Mouse (Mus musculus) liver, embryonic 14.5 days (tissue): ENCODE results near the gene Abcg2. TPM values are rescaled to one million over a fixed set of nuclear protein-coding genes. Genes with fewer than 3 reads are reported as not detected.

Experiments used
- ATAC-seq: fragments of 200-750 bp; cut with Nextera tagmentation; 2 replicates; pipeline ENCODE4 v1.8.0; 2017; ENCODE audit warnings: moderate number of reproducible peaks, mild to moderate bottlenecking, moderate library complexity; ENCODE audit not compliant: insufficient read depth
- DNase-seq, 3 experiments: peaks; one replicate each; pipeline ENCODE4 v3.0.0-alpha.2; 2012 to 2013; ENCODE audit warnings: low read depth in 3 of 3, low spot score in 3 of 3
- H3K27ac ChIP-seq: fragments of 300-500 bp; sonication (generic); 2 replicates; pipeline ENCODE4 v1.5.1; 2014; ENCODE audit warnings: moderate library complexity, mild to moderate bottlenecking, control low read depth, inconsistent platforms
- H3K27me3 ChIP-seq: fragments of 300-500 bp; sonication (generic); 2 replicates; pipeline ENCODE4 v1.6.1; 2014; ENCODE audit warnings: mild to moderate bottlenecking, low read length, moderate library complexity; ENCODE audit not compliant: control insufficient read depth, insufficient read depth
- H3K36me3 ChIP-seq: fragments of 300-500 bp; sonication (generic); replicated peaks from 2 replicates; pipeline ENCODE4 v1.6.1; 2014; ENCODE audit warnings: low read depth; ENCODE audit not compliant: control insufficient read depth, insufficient read depth
- H3K4me1 ChIP-seq, 2 experiments: fragments of 200-500 bp in 1 of 2; fragments of 300-500 bp in 1 of 2; sonication (generic) in 1 of 2; replicated peaks; 2 replicates each; pipeline ENCODE4 v1.6.1; 2012 to 2014; ENCODE audit warnings: antibody characterized with exemption in 1 of 2, inconsistent platforms in 1 of 2, low read length in 1 of 2; ENCODE audit not compliant: control insufficient read depth in 2 of 2, insufficient read depth in 2 of 2
- H3K4me2 ChIP-seq: fragments of 300-500 bp; sonication (generic); 2 replicates; pipeline ENCODE4 v1.6.1; 2014; ENCODE audit warnings: low read depth, mild to moderate bottlenecking, control low read depth, moderate library complexity
- H3K4me3 ChIP-seq, 2 experiments: fragments of 200-500 bp in 1 of 2; fragments of 300-500 bp in 1 of 2; sonication (generic) in 1 of 2; 2 replicates each; pipeline ENCODE4 v1.5.1; 2012 to 2014; ENCODE audit warnings: low read depth in 2 of 2, low read length in 2 of 2, mild to moderate bottlenecking in 2 of 2, control low read depth in 1 of 2, inconsistent platforms in 1 of 2, moderate library complexity in 1 of 2; ENCODE audit not compliant: insufficient read depth in 1 of 2
- H3K9ac ChIP-seq: fragments of 300-500 bp; sonication (generic); replicated peaks from 2 replicates; pipeline ENCODE4 v1.6.1; 2014; ENCODE audit warnings: mild to moderate bottlenecking, control low read depth, moderate library complexity
- H3K9me3 ChIP-seq: fragments of 300-500 bp; sonication (generic); 2 replicates; pipeline ENCODE4 v1.6.1; 2016; ENCODE audit warnings: low read length, mixed read lengths; ENCODE audit not compliant: control insufficient read depth
- CTCF ChIP-seq: IDR thresholded peaks from 2 replicates; pipeline ENCODE4 v1.5.1; 2016; ENCODE audit warnings: antibody characterized with exemption, low read depth, control low read depth
- EP300 ChIP-seq: IDR thresholded peaks from 2 replicates; pipeline ENCODE4 v1.6.1; 2016; ENCODE audit warnings: antibody characterized with exemption, low read depth
- WGBS: fragments of 180-500 bp; shearing (Covaris S2); extraction: QIAGEN DNeasy Blood & Tissue Kit; methylation state at CpG from one replicate; pipeline ENCODE4 v1.1.7; 2014; ENCODE audit not compliant: insufficient replicate concordance; 5-methylcytosine and 5-hydroxymethylcytosine counted together
- polyA plus RNA-seq, 2 experiments: library from polyadenylated mRNA; depleted of rRNA in 1 of 2; stranded (reverse) in 1 of 2; unstranded in 1 of 2; fragments of >200 nt; fragmentation: Nextera tagmentation in 1 of 2; extraction: Ambion mirVana in 1 of 2; gene quantifications; 2 replicates each; pipeline versions ENCODE4 v1.2.1 to v1.2.3; 2012 to 2014

The Abcg2 gene
- polyA plus RNA-seq, 2 experiments: 66.5 to 171 TPM

DNA sequence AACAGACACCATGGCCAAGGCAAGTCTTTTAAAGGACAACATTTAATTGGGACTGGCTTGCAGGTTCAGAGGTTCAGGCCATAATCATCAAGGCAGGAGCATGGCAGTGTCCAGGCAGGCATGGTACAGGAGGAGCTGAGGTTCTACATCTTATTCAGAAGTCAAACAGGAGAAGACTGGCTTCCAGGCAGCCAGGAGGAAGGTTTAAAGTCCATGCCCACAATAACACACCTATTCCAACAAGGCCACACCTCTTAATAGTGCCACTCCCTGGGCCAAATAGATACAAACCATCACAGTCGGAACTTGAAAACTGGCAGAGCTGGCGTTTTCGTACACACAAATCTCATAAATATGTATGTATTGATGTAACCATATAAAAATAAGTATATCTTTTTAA lies 94.2 kb downstream of the Abcg2 start:
- ATAC-seq (no peak), DNase-seq (no peak)
- Histone ChIP-seq H3K4me1 (no peaks in the 10 kb centered on the region), H3K4me2 (no peak overlapping the region), H3K9me3 (no peaks in the 10 kb centered on the region), H3K9ac (no peak overlapping the region), H3K36me3 (peaks cover 81% of the 10 kb centered on the region), H3K27me3 (no peaks in the 10 kb centered on the region), H3K27ac (no peak overlapping the region), H3K4me3 (no peak overlapping the region)
- TF ChIP-seq CTCF (no peak), EP300 (no peak)
- WGBS: 91% methylated on average over 3 of the region's 3 CpGs

DNA sequence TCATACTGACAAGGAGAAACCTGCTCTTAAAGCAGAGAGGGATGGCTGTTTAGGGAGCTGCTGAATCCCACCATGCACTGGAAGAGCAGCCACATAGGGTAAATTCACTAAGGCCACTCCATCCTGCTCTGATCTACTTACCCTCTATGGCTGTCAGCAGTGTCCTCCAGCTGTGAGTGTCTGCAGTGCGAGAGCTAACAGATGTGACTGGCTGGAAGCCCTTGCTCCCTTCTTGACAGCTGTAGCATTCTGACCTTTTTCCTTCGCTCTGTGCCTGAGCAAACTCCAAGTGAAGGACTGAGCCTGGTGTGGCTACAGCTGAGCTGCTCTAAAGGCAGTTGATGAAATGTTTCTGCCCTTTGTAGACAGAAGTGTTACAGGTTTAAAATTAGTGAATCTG lies 107.3 kb downstream of the Abcg2 start:
- 91% methylated on average over 2 of the region's 2 CpGs for WGBS
- Histone ChIP-seq H3K4me2 (no peak overlapping the region), H3K4me1 (no peaks in the 10 kb centered on the region), H3K27me3 (no peaks in the 10 kb centered on the region), H3K9ac (no peak overlapping the region), H3K4me3 (no peak overlapping the region), H3K36me3 (peaks cover 67% of the 10 kb centered on the region), H3K27ac (no peak overlapping the region), H3K9me3 (no peaks in the 10 kb centered on the region)
- DNase-seq (no peak), ATAC-seq (no peak)
- TF ChIP-seq EP300: no peak
- TF ChIP-seq CTCF: no peak

DNA sequence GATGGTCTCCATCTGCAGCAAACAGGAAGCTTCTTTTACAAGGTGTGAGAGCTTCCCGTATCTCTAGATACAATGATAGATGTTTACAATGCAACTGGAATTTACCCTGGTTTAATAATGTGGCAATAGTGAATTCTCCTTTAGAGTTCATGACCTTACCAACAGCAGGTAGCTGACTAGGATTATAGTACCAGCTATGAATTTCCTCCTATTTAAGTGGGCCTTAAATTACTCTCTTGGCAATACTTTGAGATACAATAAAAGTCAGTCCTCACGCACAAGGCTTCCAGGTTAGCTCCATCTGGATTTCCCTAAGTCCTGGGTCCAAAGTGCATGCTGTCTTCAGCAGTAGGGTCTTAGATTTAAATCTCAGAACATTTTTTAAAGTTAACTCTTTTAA lies 109.9 kb downstream of the Abcg2 start:
- Histone ChIP-seq H3K4me2 (no peak overlapping the region), H3K27me3 (no peaks in the 10 kb centered on the region), H3K4me3 (no peak overlapping the region), H3K9me3 (no peaks in the 10 kb centered on the region), H3K9ac (no peak overlapping the region), H3K36me3 (peaks cover 57% of the 10 kb centered on the region), H3K27ac (no peak overlapping the region), H3K4me1 (no peaks in the 10 kb centered on the region)
- no peak for DNase-seq
- no peak for ATAC-seq
- no peak for TF ChIP-seq CTCF
- no peak for TF ChIP-seq EP300
- 86% methylated on average over 2 of the region's 2 CpGs for WGBS

DNA sequence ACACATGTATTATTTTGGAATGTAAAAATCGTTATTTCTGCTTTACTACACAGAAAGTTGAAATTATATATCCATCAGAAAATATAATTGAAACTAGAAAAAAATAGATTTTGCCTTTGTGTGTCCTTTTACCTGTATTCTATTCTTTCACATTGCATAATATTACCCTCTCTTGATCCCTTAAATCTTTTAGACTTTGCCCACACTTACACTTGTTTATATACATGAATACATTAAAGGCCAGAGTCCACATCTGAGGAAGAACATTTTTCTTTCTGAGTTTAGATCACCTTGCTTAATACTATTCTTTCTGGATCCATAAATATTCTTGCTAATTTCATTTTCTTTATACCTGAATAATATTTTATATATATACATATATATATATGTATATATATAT lies 110.4 kb downstream of the Abcg2 start:
- Histone ChIP-seq H3K9me3 (no peaks in the 10 kb centered on the region), H3K9ac (no peak overlapping the region), H3K4me2 (no peak overlapping the region), H3K27me3 (no peaks in the 10 kb centered on the region), H3K4me3 (no peak overlapping the region), H3K4me1 (no peaks in the 10 kb centered on the region), H3K27ac (no peak overlapping the region), H3K36me3 (peaks cover 52% of the 10 kb centered on the region)
- WGBS: 64% methylated on average over 1 of the region's 1 CpGs
- ATAC-seq (no peak), DNase-seq (no peak)
- TF ChIP-seq CTCF (no peak), EP300 (no peak)

DNA sequence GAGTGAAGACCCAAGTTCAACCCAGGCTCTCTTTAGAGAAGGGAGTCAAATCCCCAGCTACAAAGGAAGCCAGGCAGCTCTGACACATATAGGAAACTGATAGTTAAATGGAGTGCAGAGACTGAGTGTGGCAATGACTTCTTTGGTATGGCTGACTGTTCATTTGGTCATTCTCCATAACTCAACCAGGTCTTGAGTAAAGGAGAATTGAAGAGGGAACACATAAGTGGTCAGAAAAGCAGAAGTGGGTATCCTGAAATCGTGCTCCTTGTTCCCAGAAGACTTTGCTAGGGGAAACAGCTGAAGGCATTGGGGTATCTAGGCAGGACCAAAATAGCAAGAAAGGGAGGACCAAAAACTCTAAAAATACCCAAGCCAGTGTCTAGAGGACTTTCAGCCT lies 126.0 kb downstream of the Abcg2 start:
- Histone ChIP-seq H3K4me3 (no peak overlapping the region), H3K4me1 (no peaks in the 10 kb centered on the region), H3K9ac (no peak overlapping the region), H3K27me3 (no peaks in the 10 kb centered on the region), H3K27ac (no peak overlapping the region), H3K9me3 (no peaks in the 10 kb centered on the region), H3K36me3 (no peaks in the 10 kb centered on the region), H3K4me2 (no peak overlapping the region)
- DNase-seq: no peak
- TF ChIP-seq EP300 (no peak), CTCF (no peak)
- 13% methylated on average over 1 of the region's 1 CpGs for WGBS
- ATAC-seq: no peak

DNA sequence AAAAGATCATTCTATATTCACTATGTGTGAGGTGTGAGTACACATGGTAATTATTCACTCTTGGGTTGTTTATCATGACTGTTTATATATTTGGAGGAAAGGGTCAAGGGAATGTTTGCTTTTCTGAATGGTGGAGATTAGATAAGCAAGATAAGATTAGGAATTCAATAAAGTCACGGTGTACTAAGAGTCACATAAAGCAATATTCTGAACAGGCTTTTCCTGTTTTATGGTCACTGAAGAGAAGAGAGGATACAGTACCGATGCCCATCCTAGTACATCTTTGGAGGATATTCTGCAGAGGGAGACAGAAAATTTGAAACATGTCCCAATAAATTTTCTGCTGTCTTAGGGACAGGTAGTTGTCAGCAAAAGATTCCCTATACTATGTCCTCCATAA lies 127.6 kb downstream of the Abcg2 start:
- Histone ChIP-seq H3K9ac (no peak overlapping the region), H3K9me3 (no peaks in the 10 kb centered on the region), H3K27ac (no peak overlapping the region), H3K27me3 (no peaks in the 10 kb centered on the region), H3K4me3 (no peak overlapping the region), H3K4me2 (no peak overlapping the region), H3K4me1 (no peaks in the 10 kb centered on the region), H3K36me3 (no peaks in the 10 kb centered on the region)
- no peak for TF ChIP-seq EP300
- TF ChIP-seq CTCF: no peak
- WGBS: 64% methylated on average over 2 of the region's 2 CpGs
- no peak for DNase-seq
- ATAC-seq: no peak
